ENCODE assay signal across 12 mouse cellular contexts in the genomic region with DNA sequence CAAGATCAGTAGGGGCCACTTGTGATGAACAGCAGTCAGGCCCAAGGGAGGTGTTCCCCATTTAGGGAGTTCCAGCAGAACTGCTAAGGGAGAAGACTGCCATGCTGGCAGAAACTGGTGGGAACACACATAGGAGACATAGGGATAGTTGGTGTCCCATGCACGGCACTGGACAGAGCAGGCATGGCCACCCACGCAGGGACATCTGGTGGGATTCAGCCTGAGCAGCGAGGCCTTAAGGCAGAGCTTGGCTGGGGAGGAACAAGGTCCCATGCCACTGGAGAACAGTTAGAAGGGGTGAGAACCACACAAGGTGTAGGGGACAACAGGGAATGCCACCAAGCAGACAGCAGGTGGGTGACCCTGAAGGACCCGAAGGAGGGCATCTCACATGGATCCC. TPM values are rescaled to one million over a fixed set of nuclear protein-coding genes. Genes with fewer than 3 reads are reported as not detected.
A peak's percentile ranks its signal among the peaks of the same experiment; 100 is the strongest.
DNase-seq lines count a peak whose midpoint lies in the region; ATAC-seq and TF ChIP-seq lines count a peak whose summit lies in the region.
"Had no signal": no experiment of that assay in that cellular context is flagged by ENCODE, and none has a peak within 500 bp of the region (broad histone marks: within the 10 kb centered on the region; RNA-seq: fewer than 3 reads in every experiment).

No protein-coding gene starts in this region.

- H3K4me2 ChIP-seq in heart, embryonic 13.5 days = no peak overlapping the region
- H3K4me2 ChIP-seq in forebrain, embryonic 13.5 days = 0 out of 2 replicates have a peak overlapping the region, but pooled peaks have one; percentile 6
- H3K4me2 ChIP-seq in hindbrain, postnatal 0 days (ENCODE audit: low read depth, low read length) = no peak overlapping the region
- H3K4me2 ChIP-seq in neural tube, embryonic 14.5 days (ENCODE audit: low read depth, low read length) = no peak overlapping the region
- H3K4me2 ChIP-seq in heart, embryonic 12.5 days = no peak overlapping the region
- H3K4me2 ChIP-seq: liver, embryonic 13.5 days had no signal

- WGBS in heart, embryonic 13.5 days = 84% methylated on average over 4 of the region's 4 CpGs
- WGBS in heart, adult 2 months = 89% methylated on average over 4 of the region's 4 CpGs
- 88% methylated on average over 4 of the region's 4 CpGs for WGBS in forebrain, embryonic 13.5 days
- 65% methylated on average over 4 of the region's 4 CpGs for WGBS in hindbrain, postnatal 0 days
- 83% methylated on average over 4 of the region's 4 CpGs for WGBS in neural tube, embryonic 14.5 days
- WGBS in heart, embryonic 12.5 days = 94% methylated on average over 4 of the region's 4 CpGs

- no peak for TF ChIP-seq EP300 in heart, adult 2 months (IDR thresholded peaks at IDR 0.05; ENCODE audit: insufficient read depth, low read depth, low read length)

- no peak overlapping the region for H3K27ac ChIP-seq in heart, embryonic 13.5 days (replicated peaks)
- no peak overlapping the region for H3K27ac ChIP-seq in heart, adult 2 months
- peak overlapping the region; percentile 98 for H3K27ac ChIP-seq in forebrain, embryonic 13.5 days
- H3K27ac ChIP-seq in hindbrain, postnatal 0 days = peak overlapping the region; percentile 83
- H3K27ac ChIP-seq in neural tube, embryonic 14.5 days (ENCODE audit: low read depth, low read length) = peak overlapping the region; percentile 87
- no peak overlapping the region for H3K27ac ChIP-seq in heart, embryonic 12.5 days (ENCODE audit: poor library complexity, severe bottlenecking)
- H3K27ac ChIP-seq: liver, embryonic 13.5 days had no signal

- no peak for ATAC-seq in heart, embryonic 13.5 days (ENCODE audit: extremely low read depth, insufficient number of reproducible peaks, low FRiP score, low TSS enrichment)
- ATAC-seq in forebrain, embryonic 13.5 days = no peak
- ATAC-seq in hindbrain, postnatal 0 days = no peak
- no peak for ATAC-seq in neural tube, embryonic 14.5 days (ENCODE audit: low read depth)
- no peak for ATAC-seq in heart, embryonic 12.5 days (ENCODE audit: insufficient number of reproducible peaks, low FRiP score)

- intact Hi-C loops in heart, adult 2 months (cut with DNase I) = no loop called here
- intact Hi-C loops in left cerebral cortex, postnatal 36 days (cut with DNase I) = no loop called here

- H3K27me3 ChIP-seq in heart, embryonic 13.5 days (replicated peaks) = no peaks in the 10 kb centered on the region
- no peaks in the 10 kb centered on the region for H3K27me3 ChIP-seq in heart, adult 2 months (ENCODE audit: control insufficient read depth, insufficient read depth, low read length)
- no peaks in the 10 kb centered on the region for H3K27me3 ChIP-seq in forebrain, embryonic 13.5 days
- no peaks in the 10 kb centered on the region for H3K27me3 ChIP-seq in hindbrain, postnatal 0 days (ENCODE audit: insufficient read depth, low read length)
- no peaks in the 10 kb centered on the region for H3K27me3 ChIP-seq in neural tube, embryonic 14.5 days (ENCODE audit: control insufficient read depth, insufficient read depth, low read length)
- H3K27me3 ChIP-seq in heart, embryonic 12.5 days (replicated peaks) = no peaks in the 10 kb centered on the region
- H3K27me3 ChIP-seq: liver, embryonic 13.5 days had no signal

- TF ChIP-seq CTCF in heart, adult 2 months (IDR thresholded peaks at IDR 0.05) = no peak
- TF ChIP-seq CTCF in hindbrain, postnatal 0 days (IDR thresholded peaks at IDR 0.05; ENCODE audit: low read depth) = no peak

- H3K4me3 ChIP-seq in heart, embryonic 13.5 days = no peak overlapping the region
- H3K4me3 ChIP-seq in heart, adult 2 months = no peak overlapping the region
- no peak overlapping the region for H3K4me3 ChIP-seq in forebrain, embryonic 13.5 days
- H3K4me3 ChIP-seq in hindbrain, postnatal 0 days (ENCODE audit: low read length) = no peak overlapping the region
- H3K4me3 ChIP-seq in neural tube, embryonic 14.5 days (ENCODE audit: low read depth, low read length) = no peak overlapping the region
- no peak overlapping the region for H3K4me3 ChIP-seq in heart, embryonic 12.5 days
- H3K4me3 ChIP-seq: liver, embryonic 13.5 days; myocyte had no signal

- H3K9me3 ChIP-seq in heart, embryonic 13.5 days = no peaks in the 10 kb centered on the region
- H3K9me3 ChIP-seq in forebrain, embryonic 13.5 days (replicated peaks) = no peaks in the 10 kb centered on the region
- no peaks in the 10 kb centered on the region for H3K9me3 ChIP-seq in hindbrain, postnatal 0 days (ENCODE audit: low read length)
- H3K9me3 ChIP-seq in neural tube, embryonic 14.5 days (ENCODE audit: control insufficient read depth, low read length) = no peaks in the 10 kb centered on the region
- no peaks in the 10 kb centered on the region for H3K9me3 ChIP-seq in heart, embryonic 12.5 days (replicated peaks)
- H3K9me3 ChIP-seq: liver, embryonic 13.5 days had no signal

- peaks cover 17% of the 10 kb centered on the region for H3K79me2 ChIP-seq in heart, adult 2 months (replicated peaks; ENCODE audit: control insufficient read depth, insufficient read depth, low read length)

- 0 out of 2 replicates have a peak, but pooled peaks cover 3% of the 10 kb centered on the region for H3K36me3 ChIP-seq in heart, embryonic 13.5 days
- no peaks in the 10 kb centered on the region for H3K36me3 ChIP-seq in heart, adult 2 months (ENCODE audit: control insufficient read depth, insufficient read depth, low read length)
- H3K36me3 ChIP-seq in forebrain, embryonic 13.5 days (ENCODE audit: poor library complexity, severe bottlenecking) = no peaks in the 10 kb centered on the region
- no peaks in the 10 kb centered on the region for H3K36me3 ChIP-seq in hindbrain, postnatal 0 days (ENCODE audit: insufficient read depth, low read length)
- H3K36me3 ChIP-seq in neural tube, embryonic 14.5 days (ENCODE audit: control insufficient read depth, insufficient read depth, low read length) = no peaks in the 10 kb centered on the region
- no peaks in the 10 kb centered on the region for H3K36me3 ChIP-seq in heart, embryonic 12.5 days
- H3K36me3 ChIP-seq: liver, embryonic 13.5 days had no signal

- H3K4me1 ChIP-seq in heart, embryonic 13.5 days = peaks cover 100% of the 10 kb centered on the region
- peaks cover 44% of the 10 kb centered on the region for H3K4me1 ChIP-seq in heart, adult 2 months (ENCODE audit: control insufficient read depth, insufficient read depth, low read length)
- peaks cover 100% of the 10 kb centered on the region for H3K4me1 ChIP-seq in forebrain, embryonic 13.5 days
- peaks cover 89% of the 10 kb centered on the region for H3K4me1 ChIP-seq in hindbrain, postnatal 0 days (ENCODE audit: insufficient read depth, low read length)
- H3K4me1 ChIP-seq in neural tube, embryonic 14.5 days (ENCODE audit: control insufficient read depth, insufficient read depth, low read length) = peaks cover 99% of the 10 kb centered on the region
- H3K4me1 ChIP-seq in heart, embryonic 12.5 days (replicated peaks) = peaks cover 96% of the 10 kb centered on the region

- no peak for TF ChIP-seq POLR2A in heart, adult 2 months (IDR thresholded peaks at IDR 0.05; ENCODE audit: insufficient read depth, low read depth, low read length)

- no peak for DNase-seq in heart, adult 2 months
- DNase-seq in hindbrain, postnatal 0 days (ENCODE audit: low spot score) = no peak
- DNase-seq in spleen, postnatal 10 days (ENCODE audit: low spot score in 2 of 2) = no peak
- DNase-seq in left cerebral cortex, postnatal 36 days (ENCODE audit: low spot score in 2 of 2) = no peak
- DNase-seq: kidney, adult 9 months; liver, embryonic 13.5 days; thymus, postnatal 36 days had no signal

- H3K9ac ChIP-seq in heart, embryonic 13.5 days = 0 out of 2 replicates have a peak overlapping the region, but pooled peaks have one; percentile 37
- no peak overlapping the region for H3K9ac ChIP-seq in heart, adult 2 months (ENCODE audit: low read depth, low read length)
- H3K9ac ChIP-seq in forebrain, embryonic 13.5 days = peak overlapping the region; percentile 43; the same call in 1 of the 2 replicates
- no peak overlapping the region; the same call in 1 of the 2 replicates for H3K9ac ChIP-seq in hindbrain, postnatal 0 days (replicated peaks; ENCODE audit: low read length)
- no peak overlapping the region for H3K9ac ChIP-seq in neural tube, embryonic 14.5 days (replicated peaks; ENCODE audit: low read depth, low read length)
- H3K9ac ChIP-seq in heart, embryonic 12.5 days = no peak overlapping the region
- H3K9ac ChIP-seq: liver, embryonic 13.5 days had no signal

RNA-seq across cellular contexts. Expression of a gene that starts 23.6 kb away (rescaled TPM):
- polyA plus RNA-seq in heart, embryonic 13.5 days (2015; fragmentation: Nextera tagmentation; extraction: Ambion mirVana) = 16.5 and 17.0 TPM in 2 replicates
- total RNA-seq in heart, adult 2 months (2021) = 10 to 100 TPM; 73.5 to 77.5 TPM
- polyA plus RNA-seq in heart, adult 2 months (2012; rRNA removed) = 27.9 and 39.1 TPM in 2 replicates
- polyA plus RNA-seq in forebrain, embryonic 13.5 days (2015; fragmentation: Nextera tagmentation; extraction: Ambion mirVana) = 25.6 and 27.3 TPM in 2 replicates
- total RNA-seq in hindbrain, postnatal 0 days (2014; rRNA removed) = 35.4 and 37.5 TPM in 2 replicates
- 20.9 and 22.7 TPM in 2 replicates for polyA plus RNA-seq in hindbrain, postnatal 0 days (2015; fragmentation: Nextera tagmentation; extraction: Ambion mirVana)
- 29.1 and 32.8 TPM in 2 replicates for polyA plus RNA-seq in neural tube, embryonic 14.5 days (2014; fragmentation: Nextera tagmentation; extraction: Ambion mirVana)
- 100 to 1,000 TPM; 167 to 240 TPM for total RNA-seq in left cerebral cortex, postnatal 36 days (2021)
- 17.0 and 18.6 TPM in 2 replicates for polyA plus RNA-seq in heart, embryonic 12.5 days (2016; fragmentation: Nextera tagmentation; extraction: Ambion mirVana)

Comparison
In these comparisons a context has a peak if more than half of its experiments do, and no peak if none do; other contexts are left out.
1. H3K9ac ChIP-seq: peak in heart, embryonic 13.5 days (single experiment) and forebrain, embryonic 13.5 days (single experiment); none in heart, adult 2 months (single experiment), hindbrain, postnatal 0 days (single experiment), neural tube, embryonic 14.5 days (single experiment) and heart, embryonic 12.5 days (single experiment).
2. H3K27ac ChIP-seq: peak in forebrain, embryonic 13.5 days (single experiment), hindbrain, postnatal 0 days (single experiment) and neural tube, embryonic 14.5 days (single experiment); none in heart, embryonic 13.5 days (single experiment), heart, adult 2 months (single experiment) and heart, embryonic 12.5 days (single experiment).